Mouse (Mus musculus): ENCODE measurements around the gene Aldh1a2. TPM values are rescaled to one million over a fixed set of nuclear protein-coding genes. Genes with fewer than 3 reads are reported as not detected.

Aldh1a2 gene
- 1 to 10 TPM; 4.7 to 6.1 TPM for total RNA-seq (2021)
- long read RNA-seq, experiment 1, partial matches to known transcripts, result 2 of 7 reads
- long read RNA-seq, experiment 1, other reads (novel, unspliced or antisense), result 1 of 7 reads
- long read RNA-seq, experiment 2, partial matches to known transcripts, result 1 of 3 reads
- long read RNA-seq, experiment 2, other reads (novel, unspliced or antisense), result 0 of 3 reads

DNA sequence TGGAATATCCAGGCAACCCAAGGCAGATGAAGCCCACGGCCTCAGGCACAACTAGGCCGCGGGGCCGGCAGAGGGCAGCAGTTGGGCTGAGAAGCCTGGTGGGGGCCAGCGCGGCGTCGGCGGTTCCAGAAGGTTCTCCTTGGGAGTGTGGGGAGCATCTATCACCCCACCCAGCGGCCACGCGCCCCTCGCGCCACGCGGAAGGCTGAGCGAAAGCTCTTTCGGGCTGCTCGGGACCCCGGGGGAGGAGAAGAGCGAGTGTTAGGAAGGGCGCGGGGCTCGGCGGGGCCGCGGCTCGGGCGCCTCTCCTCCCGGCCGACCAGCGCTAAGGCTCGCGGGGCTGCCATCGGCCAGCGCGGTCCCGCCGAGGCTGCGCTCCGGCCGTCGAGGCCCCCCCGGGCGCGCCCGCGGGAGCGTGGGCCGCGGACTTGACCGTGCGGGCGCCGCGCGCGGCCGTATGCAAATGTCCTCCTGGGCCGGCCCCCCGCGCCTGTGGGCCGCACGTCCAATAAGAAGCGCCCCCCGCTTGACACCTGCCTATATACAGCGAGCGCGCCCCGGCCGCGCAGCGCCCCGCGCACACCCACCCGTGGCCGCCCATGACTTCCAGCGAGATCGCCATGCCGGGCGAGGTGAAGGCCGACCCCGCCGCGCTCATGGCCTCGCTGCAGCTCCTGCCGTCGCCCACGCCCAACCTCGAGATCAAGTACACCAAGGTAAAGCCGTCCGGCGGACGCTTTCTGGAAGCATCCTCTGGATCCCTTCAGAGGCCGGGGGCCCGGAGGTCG is at the start of gene Aldh1a2:
TSS of gene Aldh1a2 (plus strand) at position 542 of the 788 bp plus-strand sequence.
- intact Hi-C loops (cut with DNase I; ENCODE audit: low total_unique reads), result loop anchor here (10.0 kb wide), 2 partner anchors 229 to 409 kb away; no protein-coding TSS in a partner anchor
- peak; percentile 83 for DNase-seq

DNA sequence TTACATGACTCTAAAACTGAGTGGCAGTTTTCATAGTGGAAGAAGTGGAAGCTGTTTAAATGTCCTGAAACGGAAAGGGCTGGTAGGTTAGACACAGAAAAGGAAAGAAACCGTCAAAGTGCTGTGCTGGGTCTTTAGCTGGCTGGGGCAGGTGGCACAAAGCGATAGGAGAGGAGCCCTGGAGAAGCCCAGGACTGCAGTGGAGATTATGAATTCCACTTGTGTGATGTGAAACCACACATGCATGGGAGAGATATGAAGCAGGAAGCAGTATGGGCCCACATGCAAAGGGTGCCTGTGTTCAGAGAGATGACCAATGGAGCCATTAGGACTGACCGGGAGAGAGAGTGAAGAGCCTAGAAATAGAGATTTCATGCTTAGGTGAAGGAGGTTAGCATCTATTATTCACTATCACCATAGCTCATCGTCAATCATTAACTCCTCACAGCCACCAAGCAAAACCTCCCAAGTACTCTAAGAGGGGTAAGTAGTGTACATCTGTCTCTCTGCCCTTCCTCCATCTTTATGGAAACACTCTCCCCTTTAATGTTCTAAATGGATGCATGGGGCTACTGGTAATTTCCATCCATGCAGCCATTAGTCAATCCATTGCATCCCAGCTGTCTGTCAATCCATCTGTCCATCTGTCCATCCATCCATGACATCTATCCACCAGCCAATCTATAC is 49.4 kb upstream of the Aldh1a2 start:
- intact Hi-C loops (cut with DNase I; ENCODE audit: low total_unique reads), result no loop called here
- no peak for DNase-seq

DNA sequence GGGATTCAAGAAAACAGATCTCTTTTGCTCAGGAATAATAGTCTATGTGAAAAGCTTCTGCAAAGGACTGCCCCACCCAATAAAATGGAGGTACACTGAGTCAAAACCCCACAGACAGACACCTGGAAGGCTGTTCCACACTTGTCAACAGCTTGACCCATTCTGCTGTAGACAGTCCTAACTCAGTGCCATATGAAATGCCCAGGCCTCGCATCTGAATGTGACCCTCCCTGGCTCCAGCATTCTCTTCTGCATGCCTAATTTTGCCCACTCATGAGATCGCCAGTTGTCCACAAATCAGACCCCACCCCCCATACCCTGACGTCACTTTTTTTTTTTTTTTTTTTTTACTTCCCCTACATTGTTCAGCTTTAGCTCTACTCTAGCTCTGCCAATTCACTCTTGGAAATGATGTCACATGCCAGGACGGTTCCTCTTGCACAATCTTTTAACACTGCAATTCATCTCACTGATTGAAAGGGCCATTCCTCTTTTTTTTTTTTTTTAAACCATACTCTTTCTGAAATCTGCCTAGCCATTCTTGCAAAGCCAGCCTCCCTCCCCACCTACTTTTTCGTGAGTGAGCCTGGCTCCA is 48.6 kb upstream of the Aldh1a2 start:
- intact Hi-C loops (cut with DNase I; ENCODE audit: low total_unique reads), result no loop called here
- DNase-seq, result no peak

DNA sequence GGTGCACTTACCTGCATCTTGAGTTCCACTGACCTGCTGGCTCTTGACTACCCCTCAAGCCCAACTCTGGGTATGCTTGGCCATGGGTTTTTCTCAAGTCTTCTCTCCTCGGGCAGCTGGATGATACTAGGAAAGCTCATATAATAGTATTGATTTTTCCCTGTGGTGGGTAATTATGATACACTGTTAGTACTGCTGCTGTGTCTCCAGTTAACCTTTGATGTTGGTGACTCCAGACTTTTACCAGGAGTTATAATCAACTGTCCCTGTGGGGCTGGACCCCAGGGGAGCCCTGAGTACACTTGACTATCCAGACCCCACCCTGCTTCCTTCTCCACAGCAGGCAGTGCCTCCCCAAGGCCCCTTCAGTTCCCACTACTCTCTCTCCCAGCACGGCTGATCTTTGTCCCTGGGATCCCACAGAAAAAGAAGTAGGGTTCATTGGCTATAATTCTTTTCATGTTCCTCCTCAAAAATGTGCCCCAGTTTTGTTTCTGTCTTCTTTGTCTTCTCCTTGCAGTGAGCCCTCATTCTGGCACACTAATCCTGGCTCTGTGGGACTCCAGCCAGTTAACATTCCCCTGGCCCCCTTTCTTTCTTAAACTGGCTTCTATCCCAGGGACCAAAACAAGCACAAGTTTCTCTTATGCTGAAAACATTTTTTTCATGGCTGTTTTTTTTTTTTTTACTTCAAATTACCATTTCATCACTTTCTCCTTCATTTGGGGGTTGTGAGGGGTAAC is 47.9 kb upstream of the Aldh1a2 start:
- DNase-seq, result no peak
- intact Hi-C loops (cut with DNase I; ENCODE audit: low total_unique reads), result no loop called here

DNA sequence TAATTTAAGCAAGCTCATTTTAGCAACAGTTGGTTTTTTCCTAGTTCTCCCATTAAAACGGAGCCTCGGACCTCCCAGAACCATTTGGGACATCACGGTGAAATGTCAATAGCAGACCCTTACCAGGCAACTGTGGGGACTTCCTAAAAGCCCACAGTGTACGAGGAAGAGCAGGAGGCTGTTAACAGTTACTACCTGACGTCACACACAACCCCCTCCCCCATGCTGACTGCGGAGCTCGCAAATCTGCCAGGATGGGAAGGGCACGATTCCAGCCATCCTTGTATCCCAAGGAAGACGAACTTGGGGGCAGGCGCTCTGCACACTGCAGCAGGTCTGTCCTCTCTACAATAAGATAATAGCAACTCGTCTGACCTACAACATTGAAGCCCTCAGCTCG is 47.1 kb upstream of the Aldh1a2 start, which contains the start of gene Aqp9:
TSS of gene Aqp9 (minus strand) at position 172 of the 400 bp plus-strand sequence.
- DNase-seq, result no peak
- intact Hi-C loops (cut with DNase I; ENCODE audit: low total_unique reads), result no loop called here

DNA sequence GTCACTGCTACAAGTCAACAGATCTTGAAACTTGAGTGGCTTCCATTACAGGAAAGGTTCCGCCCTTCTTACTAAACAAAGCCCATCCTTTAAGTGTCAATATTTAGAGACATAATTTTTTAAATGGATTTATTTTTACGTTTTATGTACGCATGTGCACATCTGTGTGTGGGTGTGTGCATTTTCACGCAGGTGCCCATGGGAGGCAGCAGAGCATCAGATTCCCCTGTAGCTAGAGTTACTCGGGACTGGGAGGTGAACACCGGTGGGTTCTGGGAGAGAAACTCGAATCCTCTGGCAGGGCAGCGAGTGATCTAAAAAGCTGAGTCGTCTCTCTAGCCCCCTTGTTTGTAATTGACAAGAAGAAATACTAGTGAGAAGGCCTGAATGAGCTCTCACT is 42.1 kb upstream of the Aldh1a2 start:
- no peak for DNase-seq
- intact Hi-C loops (cut with DNase I; ENCODE audit: low total_unique reads), result no loop called here

DNA sequence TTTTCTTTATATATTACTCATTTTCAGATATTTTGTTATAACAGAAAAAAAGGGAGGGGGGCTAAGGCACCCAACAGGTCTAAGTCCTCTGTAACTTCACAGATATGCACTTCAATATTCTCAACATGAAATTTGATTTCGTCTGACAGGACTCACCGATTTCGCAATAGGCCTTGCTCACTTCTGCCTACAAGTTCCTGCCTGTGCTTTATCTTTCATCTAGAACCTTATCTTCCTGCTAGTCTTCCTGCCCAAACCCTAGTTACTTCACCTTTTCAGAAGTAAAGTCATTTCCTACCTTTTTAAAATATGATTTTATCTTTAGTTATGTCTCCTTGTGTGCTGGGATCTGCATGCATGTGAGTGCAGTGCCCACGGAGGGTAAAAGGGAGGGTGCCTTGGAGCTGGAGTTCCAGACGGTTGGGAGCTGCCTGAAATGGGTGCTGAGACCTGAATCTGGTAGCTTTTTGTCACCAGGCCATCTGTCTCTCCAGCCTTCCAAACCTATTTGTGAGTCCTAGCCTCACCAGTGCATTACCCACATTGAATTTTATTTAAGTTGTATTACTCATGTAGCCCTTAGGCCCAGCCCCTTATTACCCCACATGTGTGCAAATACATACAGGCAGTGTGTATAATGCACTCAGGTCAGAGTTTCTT is 41.1 kb upstream of the Aldh1a2 start:
- intact Hi-C loops (cut with DNase I; ENCODE audit: low total_unique reads), result no loop called here

DNA sequence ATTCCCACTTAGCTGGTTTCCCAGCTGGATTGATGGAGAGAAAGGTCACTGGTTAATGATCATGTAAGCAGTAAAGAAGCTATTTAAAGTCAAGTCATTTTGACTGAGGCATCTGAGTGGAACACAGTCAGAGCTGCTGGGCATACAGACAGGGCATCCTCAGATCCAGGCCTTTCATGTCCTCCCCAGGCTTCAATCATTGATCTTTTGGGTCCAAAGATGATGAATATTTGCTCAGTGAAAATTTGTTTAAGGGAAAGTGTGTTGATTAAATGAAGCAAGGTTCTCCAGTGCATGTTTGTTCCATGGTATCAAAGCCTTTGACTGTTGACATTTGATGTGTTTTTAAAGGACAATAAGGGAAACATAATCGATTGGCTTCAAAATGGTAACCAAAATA is 39.9 kb upstream of the Aldh1a2 start:
- intact Hi-C loops (cut with DNase I; ENCODE audit: low total_unique reads), result no loop called here
- no peak for DNase-seq

More for the DNA sequence above, 41.1 kb upstream of the Aldh1a2 start:
- no peak for DNase-seq

DNA sequence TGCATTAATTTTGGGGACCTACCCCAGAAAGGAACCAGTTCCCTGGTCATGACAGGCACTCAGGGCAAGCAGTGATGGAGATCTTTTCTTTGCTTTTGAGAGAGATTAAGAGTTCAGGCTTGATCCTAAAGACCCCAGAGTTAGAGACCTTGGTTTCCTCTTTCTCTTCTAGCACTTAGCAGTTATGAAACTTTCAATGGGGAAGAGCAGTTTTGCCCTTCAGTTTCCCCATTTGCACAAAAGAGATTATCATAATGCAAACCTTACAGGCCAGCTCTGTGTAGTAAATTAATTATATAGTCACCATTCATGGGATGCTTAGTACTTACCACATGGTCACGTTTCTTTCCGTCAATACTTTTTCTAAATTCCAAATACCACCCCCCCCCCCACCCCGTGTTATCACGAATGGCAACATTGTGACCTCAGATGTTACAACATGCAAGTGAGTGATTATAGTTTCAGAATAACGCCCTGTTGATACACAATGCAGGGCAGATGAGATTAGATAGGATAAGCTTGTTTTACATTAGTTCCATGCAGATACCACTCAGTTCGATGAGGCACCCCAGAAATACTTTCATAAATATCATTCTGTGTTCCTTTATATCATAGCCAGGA is 36.2 kb upstream of the Aldh1a2 start:
- DNase-seq, result no peak
- intact Hi-C loops (cut with DNase I; ENCODE audit: low total_unique reads), result no loop called here

DNA sequence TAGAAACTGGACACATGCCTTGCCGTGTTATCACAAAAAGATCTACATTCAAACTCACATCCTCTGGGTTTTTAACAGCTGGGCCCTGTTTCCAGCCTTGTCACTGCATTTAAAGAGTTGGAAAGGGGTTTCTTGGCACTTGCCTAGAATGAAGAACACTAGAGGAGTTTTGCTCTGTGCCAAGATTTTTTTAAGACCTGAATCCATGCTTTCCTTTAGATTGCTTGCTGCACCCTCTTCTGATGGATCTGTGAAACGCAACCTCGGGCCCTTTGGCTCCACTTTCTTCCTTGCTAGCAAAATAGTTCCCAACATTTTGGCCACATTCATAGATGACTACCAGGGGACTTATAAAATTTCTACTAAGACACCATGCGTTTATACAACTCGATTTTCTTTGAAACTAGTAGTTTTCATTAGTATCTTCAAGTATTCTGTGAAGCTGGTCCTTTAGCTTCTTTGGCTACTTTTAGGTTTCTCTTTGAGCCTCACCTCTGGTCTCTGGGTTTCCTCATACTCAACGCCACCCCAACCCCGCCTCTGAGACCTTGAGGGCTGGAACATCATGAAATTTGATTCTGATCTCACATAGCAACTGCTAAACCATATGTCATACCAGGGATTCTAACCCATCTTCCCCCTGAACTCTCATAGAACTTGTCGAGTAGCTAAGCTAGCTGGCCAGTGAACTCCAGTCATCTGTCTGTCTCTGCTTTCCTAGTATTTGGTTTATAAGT is 35.5 kb upstream of the Aldh1a2 start:
- intact Hi-C loops (cut with DNase I; ENCODE audit: low total_unique reads), result loop anchor here (10.0 kb wide), 1 partner anchor 45 kb away; no protein-coding TSS in a partner anchor
- DNase-seq, result no peak

DNA sequence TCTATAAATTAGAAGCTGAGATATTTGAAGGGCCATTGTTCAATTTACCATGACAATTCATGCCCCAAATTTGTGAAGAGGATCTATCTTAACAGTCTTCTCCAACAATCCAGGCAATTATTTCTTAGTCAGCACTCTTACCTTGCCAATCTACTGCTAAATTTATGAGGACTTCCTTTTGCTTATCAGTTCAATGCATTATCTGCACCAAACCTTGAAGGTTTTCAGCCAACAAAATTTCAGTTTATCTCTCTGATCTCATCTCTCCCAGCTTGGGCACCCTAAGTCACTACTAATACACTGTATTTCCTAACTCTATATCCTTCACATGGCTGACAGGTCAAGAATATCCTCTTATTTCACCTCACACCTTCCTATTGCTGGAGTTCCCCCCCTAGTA is 30.3 kb upstream of the Aldh1a2 start:
- DNase-seq, result no peak
- intact Hi-C loops (cut with DNase I; ENCODE audit: low total_unique reads), result loop anchor here (10.0 kb wide), 1 partner anchor 50 kb away; no protein-coding TSS in a partner anchor

DNA sequence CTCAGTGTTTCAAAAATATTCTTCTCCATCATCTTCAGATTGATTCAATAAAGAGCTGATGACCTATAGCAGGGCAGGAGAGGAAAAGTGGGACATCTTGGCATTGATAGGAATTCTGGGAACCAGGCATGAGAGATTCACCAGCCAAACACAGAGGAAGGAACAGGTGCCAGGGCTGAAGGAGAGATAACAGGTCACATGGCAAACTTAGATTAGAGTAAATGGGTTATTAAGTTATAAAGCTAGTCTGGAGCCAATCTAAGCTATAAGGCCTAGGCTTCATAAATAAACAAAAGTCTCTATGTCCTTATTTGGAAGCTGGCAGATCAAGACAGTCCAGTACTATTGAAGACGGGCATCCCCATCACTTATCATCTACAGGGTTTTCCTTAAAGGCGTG is 29.8 kb upstream of the Aldh1a2 start:
- intact Hi-C loops (cut with DNase I; ENCODE audit: low total_unique reads), result loop anchor here (10.0 kb wide), 1 partner anchor 51 kb away; no protein-coding TSS in a partner anchor

DNA sequence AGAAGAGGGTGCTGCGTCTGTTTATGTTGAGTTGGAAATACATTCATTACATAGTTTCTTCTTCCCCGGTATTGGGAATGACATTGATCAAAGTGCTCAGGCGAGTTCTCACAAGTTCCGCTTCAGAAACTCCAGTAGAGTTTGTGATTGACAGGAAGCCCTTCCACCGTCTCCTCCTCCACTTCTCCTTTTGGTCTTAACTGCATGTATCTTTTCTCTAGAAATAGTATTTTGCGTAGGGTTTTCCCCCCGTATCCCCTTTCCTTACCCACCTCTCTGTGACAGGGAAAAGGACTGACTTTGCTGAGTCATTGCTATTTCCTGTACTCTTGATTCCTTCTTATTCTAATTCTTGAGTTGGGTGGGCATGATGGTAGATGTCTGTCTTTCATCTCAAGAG is 28.2 kb upstream of the Aldh1a2 start:
- intact Hi-C loops (cut with DNase I; ENCODE audit: low total_unique reads), result loop anchor here (10.0 kb wide), 1 partner anchor 53 kb away; no protein-coding TSS in a partner anchor
- no peak for DNase-seq

More for the DNA sequence above, 29.8 kb upstream of the Aldh1a2 start:
- no peak for DNase-seq

DNA sequence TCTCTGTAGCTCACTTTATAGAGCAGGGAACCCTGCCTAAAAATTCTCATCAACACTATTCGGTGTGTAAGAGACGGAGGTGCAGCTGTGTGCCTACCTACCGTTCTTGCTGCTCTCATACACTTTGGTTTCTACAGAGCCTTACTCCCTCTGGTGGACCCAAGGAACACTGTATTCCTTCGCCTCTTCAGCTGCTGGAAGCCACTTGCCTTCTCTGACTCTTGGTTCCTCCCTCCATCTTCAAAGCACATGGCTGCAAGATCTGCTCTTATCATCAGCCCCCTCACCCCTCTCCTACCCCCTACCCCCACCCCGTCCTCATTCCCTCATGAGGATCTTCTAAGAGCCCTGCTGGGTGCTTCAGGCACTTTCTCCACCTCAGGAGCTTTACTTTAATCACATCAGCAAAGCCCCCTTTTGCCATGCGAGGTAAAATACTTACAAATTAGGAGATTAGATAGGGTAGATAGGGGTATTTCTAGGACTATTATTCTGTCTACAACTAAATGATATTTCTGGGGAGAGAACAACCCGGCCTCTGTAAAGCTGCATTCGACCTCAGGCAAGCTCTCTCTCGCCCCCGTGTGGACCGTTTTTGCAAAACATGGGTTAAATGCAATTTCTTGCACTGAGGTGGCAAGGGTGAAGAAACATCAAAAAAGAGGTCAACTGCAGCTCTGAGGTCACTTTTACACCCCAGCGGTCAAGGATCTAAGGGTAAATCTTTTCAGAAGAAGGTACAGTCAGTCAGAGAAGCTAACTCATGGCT is 26.8 kb upstream of the Aldh1a2 start:
- intact Hi-C loops (cut with DNase I; ENCODE audit: low total_unique reads), result loop anchor here (10.0 kb wide), 1 partner anchor 54 kb away; no protein-coding TSS in a partner anchor
- peak; percentile 62 for DNase-seq

DNA sequence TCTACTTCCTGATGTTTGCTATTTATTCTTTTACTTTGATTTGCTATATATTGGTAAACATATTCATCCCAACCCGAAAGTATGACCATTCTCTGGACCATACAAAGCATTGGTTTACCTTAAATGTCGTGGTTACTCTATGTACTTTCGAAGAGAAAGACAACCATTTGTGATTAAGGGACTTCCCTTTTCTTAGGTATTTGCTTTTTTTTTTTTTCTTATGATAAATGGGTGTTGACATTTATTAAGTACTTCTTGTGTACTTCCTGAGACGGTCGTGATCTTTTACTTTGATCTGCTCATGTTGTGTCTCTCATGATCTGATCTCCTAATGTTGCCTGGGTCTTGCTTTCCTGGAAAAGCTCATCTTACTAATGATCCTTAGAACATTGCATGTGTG is 16.8 kb upstream of the Aldh1a2 start:
- intact Hi-C loops (cut with DNase I; ENCODE audit: low total_unique reads), result no loop called here

DNA sequence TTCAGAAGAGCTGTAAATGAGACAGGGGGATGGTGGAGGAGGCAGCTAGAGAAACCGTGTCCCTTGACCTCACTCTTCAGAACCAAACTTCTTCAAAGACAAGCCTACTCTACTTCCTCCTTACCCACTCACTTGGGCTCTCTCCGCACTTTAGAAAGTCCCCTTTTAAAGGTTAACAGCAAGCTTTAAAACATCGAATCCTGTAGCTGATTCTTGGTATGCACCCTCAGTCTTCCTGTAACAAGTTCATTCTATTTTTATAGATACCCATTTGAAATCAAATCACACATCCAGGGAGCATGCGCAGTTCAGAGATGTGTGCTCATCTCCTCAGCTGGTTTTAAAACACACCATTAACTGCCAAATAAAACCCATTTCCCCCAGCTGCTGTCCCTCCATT is 13.3 kb upstream of the Aldh1a2 start:
- no peak for DNase-seq
- intact Hi-C loops (cut with DNase I; ENCODE audit: low total_unique reads), result no loop called here

More for the DNA sequence above, 16.8 kb upstream of the Aldh1a2 start:
- no peak for DNase-seq

DNA sequence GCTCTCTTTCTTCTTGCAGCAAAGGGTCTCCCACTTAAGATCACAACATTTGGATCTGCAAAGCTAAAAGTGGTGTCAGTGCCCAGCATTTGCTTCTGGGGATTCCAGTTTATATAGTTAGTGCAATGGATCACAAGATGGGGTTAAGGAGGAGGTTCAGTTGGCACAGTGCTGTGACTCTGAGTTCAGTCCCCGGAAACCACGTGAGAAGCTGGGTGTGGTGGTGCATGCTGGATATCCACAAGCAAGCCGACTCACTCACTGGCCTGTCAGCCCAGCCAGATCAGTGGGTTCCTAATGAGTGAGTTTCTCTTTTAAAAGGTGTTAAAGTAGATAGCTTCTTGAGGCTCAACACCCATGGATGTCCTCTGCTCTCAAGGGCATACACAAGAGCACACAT is 6.3 kb upstream of the Aldh1a2 start:
- DNase-seq, result peak; percentile 9
- intact Hi-C loops (cut with DNase I; ENCODE audit: low total_unique reads), result no loop called here

Data from gastrocnemius, postnatal 14 days (tissue).